Mouse (Mus musculus) ES-E14 (cell line): ENCODE measurements at regions not wholly inside any gene's neighbourhood (a gene's known extent, or its start where the extent isn't known, plus 50 kb on each side); places are given as distances from the start of the nearest gene placed in this dataset.

Source experiments
- CHD2 ChIP-seq: IDR thresholded peaks from 2 replicates; pipeline ENCODE4 v1.6.1; 2014; ENCODE audit warnings: mild to moderate bottlenecking, low read depth, low read length, inconsistent platforms
- HCFC1 ChIP-seq: IDR thresholded peaks from 2 replicates; pipeline ENCODE4 v1.6.1; 2012; ENCODE audit warnings: low read length, inconsistent platforms, borderline replicate concordance; ENCODE audit not compliant: insufficient read depth

GRCm38 (mm10) chr13:57307971-57308903 lies 412.4 kb upstream of the Trpc7 start:
- TF ChIP-seq CHD2 (no peak), HCFC1 (no peak)
